Mouse (Mus musculus): ENCODE measurements around the gene Gphb5.
"Not testable (repeated sequence)": the region's sequence is repeated elsewhere in the genome, so short reads cannot be mapped to it uniquely, and the experiment has no call there.

The Gphb5 gene

DNA sequence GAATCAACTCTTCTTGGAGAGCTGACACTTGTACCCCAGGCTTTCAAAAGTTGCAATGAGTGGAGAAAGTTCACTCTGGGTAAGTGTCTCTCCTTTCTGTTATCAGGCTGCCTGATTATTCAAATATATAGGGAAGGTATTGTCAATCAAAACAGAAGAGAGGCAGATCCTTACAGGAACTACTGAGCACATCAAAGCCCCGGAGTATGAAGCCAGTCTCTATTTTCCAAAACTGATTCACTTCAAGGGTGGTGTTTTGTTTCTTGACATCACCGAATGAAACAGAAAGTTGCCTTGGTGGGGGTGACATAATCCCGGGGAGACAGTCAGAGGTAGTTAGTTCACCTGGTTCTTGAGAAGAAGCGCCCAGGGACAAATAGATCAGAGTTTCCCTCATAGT is at the start of gene Gphb5:
TSS of gene Gphb5 (minus strand) at position 101 of the 400 bp plus-strand sequence.
- DNase-seq = no peak

DNA sequence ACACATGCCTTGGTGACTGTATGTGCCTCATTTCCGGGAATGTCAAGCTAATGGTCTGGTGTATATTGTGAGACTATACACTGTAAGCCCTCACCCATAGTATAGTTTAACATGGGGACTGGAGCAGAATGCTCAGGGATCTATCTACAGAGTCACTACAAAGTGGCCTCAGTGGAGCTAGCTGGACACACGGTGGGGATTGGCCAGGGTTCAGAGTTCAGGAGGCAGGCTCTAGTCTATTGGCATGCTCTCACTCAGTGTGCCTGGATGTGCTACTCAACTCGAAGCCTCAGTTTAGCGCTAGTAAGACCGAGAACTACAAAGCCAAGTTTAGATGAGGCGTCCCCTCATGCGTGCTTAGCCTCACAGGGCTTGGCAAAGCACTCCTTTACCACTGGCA is 49.6 kb upstream of the Gphb5 start:
- DNase-seq = no peak

DNA sequence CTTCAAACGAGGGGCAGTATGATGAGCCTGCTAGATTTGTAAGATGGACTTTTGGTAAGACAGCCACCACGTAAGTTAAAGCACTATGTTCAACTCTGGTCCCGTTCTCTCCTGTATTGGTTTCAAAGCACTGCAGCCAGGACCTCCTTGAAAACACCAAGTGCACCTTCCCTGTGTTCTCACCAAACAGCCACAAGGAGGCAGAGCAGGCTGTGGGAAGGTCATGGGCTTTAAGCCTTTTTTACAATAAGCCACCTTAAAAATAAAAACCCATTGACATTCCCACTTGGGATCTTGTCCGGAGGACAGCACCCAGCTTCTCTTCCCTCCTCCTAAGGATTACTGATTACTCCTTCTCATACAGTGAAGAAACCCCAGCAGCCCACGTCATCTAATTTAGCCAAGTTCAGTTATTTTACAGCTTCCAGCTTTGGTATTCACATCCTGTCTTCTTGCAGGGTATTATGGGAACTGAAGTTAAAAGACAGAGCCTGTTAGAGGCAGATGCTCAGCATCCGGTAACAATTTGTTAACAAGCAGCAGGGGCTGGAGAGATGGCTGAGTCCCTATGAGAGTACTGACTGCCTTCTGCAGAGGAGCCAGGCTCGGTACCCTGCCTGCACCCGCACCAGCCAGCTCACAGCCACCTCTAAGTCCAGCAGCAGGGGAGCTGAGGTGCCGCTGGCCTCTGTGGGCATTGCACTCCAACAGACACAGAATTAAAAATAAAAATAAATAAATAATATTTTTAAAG is 47.6 kb upstream of the Gphb5 start:
- DNase-seq = peak; percentile 66 to 69

DNA sequence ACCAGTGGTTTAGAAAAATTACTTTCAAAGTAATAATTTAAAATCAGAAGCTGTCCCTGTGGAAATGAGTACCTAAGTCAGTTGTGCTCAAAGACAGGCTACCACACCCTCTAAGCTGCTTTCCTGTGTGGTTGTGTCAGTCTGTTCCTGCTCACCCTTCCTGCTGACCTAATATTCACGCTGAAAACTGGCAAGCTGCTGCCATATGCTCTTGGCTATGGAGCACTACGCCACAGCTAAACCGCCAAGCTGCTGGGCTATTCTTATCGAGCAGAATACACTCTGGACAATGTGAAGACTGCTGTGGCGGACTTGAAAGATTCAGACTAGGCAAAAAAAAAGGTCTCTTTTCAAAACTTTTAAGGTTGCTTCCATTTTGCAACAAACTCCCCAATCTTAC is 44.0 kb upstream of the Gphb5 start:
- peak; percentile 54 to 66 for DNase-seq

DNA sequence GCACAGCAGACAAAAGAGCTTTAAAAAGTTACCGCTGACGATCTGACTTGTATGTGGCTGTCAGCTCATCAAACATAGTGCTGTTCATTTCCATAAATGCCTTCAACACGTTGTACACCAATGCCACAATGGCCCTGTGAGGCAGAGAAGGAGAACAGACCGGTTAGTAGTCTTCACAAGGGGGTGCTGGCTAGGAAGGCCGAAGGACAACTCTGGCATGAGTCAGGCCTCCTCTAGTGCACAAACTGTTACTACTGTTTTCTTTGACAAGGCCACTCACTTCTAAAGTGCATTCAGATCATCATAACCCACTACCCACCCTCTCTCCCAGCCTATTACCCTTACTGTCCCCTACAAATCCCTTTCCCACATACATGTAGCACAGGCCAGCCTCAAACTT is 43.1 kb upstream of the Gphb5 start:
- no peak for DNase-seq

DNA sequence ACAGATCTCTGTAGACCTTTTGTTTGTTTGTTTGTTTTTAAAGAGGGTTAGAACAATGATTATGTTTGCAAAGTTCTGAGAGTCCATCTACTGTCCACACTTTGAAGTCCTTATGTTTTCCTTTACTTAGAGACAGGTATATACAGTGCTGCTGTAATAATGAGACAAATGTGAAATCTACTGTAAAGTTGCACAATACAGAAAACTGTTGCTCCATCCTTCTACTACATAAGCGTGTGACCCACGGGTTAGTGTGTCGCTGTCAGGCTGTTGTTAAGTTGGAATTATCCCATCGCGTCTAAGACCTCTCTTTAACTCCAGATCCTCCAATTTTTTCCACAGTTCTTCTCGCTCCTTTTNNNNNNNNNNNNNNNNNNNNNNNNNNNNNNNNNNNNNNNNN is 36.9 kb upstream of the Gphb5 start:
- DNase-seq = no peak

DNA sequence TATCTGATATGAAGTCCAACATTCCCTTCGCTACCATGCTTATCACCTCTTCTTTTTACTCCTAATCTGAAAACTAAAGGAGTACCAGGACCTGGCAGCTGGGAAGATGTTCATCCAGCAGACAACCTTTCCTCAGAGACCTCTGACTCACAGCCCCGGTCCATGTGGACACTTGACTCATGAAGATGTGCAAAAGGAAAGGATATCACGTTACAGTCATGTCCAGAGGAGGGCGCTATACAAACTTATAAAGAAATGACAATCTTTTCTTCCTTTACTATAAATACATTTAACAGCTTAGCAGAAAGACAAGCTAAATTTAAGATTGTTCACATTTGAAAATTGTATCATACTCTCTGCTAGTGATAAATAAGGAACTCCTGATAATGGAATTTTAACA is 36.4 kb upstream of the Gphb5 start:
- peak in 1 of 2 experiments; percentile 40 for DNase-seq

DNA sequence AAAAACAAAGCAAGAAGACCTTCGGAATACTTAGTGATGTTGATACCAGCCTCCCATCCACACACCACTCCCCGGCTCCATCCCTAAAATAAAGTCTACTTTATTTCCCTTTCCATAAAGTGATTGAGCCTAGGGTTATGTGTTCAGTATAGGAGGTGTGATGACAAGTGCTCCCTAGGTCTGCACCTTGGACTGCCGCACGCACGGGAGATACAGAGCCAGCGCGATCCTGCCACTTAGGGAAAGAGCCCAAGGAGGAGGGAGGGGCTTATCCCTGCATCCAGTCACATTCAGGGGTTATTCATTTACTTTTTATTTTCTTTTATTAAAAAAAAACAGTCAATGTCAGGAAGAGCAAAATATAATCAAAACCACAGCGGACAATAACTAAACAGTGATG is 34.0 kb upstream of the Gphb5 start:
- no peak for DNase-seq

DNA sequence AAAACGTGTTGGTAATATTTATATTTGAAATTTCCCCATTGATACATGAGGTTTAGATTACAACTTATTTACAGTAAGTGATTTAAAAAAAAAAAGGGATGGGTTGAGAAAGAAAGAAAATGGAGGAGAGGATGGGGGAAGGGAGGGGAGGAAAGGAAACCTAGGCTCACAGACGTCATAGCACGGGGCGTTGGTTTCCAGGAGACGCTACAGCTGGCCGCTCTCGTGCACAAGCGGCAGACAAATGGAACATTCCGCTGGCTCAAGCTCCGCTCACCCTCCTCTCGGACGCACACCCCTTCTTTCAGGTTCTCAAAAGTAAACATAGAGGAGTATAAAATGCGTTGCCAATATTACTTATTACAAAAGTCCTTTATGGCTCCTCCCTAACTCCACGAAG is 33.4 kb upstream of the Gphb5 start:
- no peak for DNase-seq

DNA sequence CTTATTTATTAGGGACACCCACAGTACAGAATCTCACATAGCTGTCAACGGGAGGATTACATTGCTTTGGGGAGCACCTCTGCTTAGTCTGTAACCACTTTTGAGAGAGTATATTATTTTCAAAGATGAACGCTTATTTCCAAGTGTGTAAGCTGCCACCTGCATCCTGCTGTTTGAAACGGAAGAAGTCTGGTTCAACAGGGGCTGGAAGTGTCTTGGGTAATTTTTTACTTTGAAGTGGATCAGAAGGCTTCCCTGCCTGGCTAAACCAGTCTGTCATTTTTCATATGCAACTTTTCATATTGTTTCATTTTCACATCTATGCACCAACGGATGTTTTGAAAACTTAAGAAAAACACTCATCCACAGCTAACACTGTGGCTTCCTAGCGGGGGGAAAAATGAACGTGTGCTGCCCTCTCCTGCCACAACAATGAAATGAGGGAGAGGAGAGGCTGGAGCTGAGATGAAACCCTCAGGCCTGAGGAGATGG is 32.9 kb upstream of the Gphb5 start:
- peak in 1 of 2 experiments; percentile 18 for DNase-seq

DNA sequence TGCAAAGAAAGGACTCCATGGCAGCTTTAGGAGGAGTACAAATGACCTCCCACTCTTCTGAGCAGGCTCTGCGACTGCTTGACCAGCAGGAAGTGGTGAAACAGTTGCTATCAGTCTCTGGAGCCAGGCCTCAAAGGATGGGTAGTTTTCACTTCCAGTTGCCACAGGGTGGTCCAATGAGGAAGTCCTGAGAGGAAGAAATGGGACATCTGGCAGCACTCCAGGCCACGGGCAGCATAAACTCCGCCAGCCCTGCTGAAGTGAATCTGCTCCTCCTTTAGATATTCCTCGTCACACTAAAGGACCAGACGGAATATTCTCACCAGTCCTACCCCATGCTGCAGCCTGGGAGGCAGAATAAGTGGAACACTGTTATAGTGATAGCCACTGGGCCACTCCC is 32.3 kb upstream of the Gphb5 start:
- peak; percentile 27 to 50 for DNase-seq

DNA sequence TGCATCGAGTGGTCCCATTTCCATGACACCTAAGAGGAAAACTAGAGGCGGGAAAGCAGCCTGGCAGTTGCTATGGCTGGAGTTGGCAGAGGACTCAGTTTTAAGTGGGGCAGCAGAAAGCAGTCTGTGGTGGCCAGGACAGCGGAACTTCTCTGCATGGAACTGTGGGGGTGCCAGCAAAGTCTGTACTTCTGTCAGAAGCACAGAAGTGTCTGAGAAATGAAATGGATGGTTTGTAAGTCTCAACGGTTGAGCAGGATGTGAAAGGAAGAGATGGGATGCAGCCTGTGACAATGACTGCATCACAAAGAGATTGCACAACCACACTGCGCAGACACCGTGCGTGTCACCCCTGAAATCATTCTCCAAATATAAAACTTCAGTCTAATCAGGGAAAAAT is 29.7 kb upstream of the Gphb5 start:
- no peak for DNase-seq

DNA sequence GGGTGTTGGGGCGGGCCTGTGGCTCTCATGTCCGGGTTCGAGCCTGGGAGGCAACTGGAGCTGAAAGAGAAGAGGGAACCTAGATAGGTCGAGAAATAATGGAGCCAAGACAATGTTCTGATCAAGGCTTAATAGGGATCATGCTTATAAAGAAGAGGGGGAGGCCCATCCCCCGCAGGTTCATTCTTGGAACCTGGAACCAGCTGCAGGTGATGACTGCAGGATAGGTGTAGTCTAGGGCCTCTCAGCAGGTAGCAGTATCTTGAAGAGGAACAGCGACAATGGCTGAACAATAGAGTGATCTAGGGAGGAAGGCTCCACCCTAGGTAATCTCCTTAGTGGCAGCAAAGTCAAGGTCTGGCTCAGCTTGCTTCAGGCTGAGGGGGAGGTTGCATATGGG is 15.8 kb upstream of the Gphb5 start:
- DNase-seq = not testable (repeated sequence)

DNA sequence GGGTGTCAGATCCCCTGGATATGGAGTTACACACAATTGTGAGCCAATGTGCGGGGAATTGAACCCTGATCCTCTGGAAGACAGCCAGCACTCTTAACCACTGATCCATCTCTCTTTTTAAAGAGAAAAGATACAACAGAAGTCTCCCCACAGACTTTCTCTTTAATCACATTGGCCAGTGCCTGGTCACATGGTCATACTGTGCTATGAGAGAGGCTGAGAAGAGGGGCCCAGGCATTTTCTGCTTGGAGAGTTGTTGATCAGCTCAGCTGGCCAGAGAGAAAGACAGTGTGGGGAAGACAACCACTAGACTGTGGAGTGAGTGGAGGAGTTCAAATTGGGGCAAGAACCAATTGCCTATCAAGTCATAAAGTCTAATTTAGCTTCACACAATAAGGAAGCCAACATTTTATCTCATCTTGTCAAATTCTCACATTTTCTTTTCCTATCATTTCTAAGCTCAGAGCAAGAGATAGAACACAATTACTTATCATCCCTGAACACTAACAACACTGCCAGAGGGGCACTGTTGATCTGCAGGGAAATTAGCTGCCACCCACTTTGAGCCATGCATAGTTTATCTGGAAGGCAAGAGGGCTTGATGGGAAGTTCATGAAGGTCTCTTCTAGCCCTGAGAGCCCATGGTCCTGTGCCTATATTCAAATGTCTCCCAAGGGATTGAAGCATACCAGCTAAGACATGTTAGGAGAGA is 13.3 kb upstream of the Gphb5 start:
- DNase-seq = no peak

DNA sequence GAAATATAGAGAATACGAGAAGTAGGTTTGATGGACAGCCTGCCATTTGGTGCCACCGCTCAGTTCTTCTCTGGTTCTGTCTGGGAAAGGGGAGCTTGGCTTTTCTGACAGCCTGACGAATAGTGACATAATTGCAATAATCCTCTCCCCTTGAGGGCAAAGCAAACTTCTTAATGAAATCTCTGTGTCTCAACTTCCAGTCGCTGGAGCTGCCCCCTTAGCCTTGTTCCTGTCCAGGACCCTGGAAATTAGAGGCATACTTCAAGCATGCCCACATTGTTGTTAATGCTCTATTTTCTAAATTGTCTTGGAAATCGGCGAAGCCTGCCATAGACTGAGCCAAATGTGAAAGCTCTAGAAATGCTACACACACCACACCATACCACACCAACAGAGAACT is 12.1 kb upstream of the Gphb5 start:
- DNase-seq = no peak

DNA sequence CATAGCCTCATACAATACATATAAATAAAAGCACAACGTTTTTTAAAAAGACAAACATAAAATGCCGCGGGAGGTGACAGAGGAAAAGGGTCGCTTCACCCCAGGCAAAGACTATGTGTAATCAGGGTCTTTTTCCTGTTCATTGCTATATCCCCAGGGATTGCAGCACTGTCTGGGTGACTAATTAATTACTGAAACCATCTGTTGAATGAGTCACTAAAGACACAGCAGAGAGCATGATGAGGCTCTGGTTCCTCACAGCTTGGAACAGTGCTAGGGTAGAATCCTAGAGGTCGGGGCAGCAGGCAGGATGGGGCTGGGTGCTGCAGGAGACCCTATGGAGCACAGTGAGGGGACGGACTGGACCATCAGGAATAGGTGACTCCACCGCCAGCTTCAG is 9.3 kb upstream of the Gphb5 start:
- DNase-seq = no peak

DNA sequence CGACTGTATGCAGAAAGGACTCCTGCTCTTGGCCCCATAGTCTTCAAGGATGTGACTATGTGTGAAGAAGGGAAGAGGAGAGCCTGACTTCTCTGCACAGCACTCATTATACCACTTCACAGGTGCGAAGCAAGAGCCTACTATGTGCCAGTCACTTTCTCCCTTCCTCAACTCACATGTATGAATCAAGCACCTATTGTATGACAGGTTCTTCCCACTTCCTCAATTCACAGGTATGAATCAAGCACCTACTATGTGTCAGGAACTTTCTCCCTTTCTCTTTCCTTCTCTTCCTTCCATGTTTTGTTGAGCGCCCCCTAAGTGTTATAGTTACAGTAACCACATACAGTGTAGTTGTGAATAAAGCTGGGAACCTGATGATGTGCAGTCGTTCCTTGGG is 8.2 kb upstream of the Gphb5 start:
- DNase-seq = no peak

DNA sequence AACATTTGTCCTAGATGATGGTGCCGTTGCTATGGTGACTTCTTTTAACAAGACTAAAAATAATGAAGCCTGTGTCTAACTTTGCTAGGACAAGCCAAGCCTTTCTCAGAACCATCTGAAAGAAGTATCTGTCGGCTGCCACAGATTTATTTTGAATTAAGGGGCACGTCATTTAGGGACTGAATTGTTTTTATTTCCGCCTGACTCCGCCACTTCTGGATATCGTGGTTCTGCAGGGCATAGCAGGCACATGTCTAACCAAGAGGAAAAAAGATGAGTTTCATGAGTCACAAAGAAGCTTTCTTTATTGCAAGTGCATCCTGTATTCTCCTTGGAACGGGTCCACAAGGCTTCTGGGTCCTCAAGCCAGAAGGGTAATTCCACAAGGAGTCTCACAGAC is 7.8 kb upstream of the Gphb5 start:
- no peak for DNase-seq

DNA sequence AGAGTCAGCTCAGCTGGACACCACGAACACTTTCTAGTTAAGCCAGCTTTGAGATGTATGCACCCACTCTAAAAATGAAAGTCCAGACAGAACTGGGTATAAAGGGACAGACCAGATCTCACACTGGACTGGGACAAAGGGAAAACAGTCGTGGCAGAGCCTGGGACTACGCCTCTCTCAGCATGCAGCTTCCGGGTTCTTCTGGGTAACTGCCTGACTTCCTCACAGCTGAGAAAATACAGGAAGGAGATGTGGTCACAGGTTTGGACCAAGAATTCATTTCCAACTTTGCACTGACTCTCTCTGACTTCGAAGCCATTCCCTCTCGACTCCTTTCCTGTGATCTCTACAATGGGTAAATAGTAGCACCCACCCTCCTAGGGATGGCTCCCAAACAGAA is 1.6 kb downstream of the Gphb5 start:
- DNase-seq = no peak

DNA sequence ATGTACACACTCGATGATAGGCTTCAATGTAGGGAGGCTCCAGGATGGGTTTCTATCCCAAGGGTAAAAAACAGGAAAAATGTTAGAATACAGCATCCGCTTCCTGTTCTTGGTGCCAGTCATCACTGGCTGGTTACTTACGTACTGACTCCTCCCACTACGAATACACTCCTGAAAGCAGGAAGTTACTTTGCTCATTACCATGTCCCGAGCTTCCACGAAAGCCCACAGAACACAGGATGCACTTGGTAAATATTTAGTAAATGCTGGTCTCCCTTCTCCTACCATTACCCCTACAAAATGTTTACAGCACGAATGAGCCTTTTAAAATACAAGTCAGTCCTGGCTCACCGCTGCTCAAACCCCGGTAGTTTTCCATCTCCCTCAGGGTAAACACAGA is 3.6 kb downstream of the Gphb5 start:
- DNase-seq = no peak

DNA sequence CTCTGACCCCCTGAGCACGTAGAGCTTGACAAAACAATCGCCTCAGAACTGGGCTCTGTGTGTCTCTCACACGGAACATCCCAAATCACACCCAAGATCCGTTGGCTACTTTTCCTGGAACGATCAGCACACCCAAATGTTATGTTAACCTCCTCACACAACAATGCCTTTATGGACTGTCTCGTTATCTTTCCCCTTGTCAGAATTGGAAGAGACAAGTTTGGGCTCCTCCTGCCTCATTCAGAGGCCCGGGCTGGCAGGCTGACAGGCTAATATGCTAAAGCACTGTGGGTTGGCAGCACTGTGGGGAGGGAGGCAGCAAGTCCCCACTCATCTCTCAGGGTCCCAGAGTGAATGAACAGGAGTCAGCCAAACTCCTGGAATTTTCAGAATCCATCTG is 19.5 kb downstream of the Gphb5 start:
- DNase-seq = no peak

DNA sequence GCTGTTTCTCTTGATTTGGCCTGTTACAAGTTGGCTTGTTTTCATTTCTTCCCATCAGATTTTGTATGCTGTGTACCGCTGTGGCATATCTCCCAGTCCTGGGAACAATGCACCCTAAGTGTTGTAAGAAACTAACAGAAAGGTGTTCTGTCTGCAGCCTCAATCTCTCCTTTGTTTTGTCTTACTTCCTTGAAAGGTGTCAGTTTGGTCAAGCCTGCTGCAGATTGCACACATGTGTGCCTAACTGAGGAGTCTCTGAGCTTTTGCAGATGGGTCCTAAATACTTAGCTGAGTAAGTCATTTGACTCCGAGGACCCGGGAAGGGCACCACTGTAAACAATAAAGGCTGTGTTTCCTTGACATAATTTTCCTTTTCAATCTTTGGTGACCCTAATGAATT is 20.0 kb downstream of the Gphb5 start:
- no peak for DNase-seq

DNA sequence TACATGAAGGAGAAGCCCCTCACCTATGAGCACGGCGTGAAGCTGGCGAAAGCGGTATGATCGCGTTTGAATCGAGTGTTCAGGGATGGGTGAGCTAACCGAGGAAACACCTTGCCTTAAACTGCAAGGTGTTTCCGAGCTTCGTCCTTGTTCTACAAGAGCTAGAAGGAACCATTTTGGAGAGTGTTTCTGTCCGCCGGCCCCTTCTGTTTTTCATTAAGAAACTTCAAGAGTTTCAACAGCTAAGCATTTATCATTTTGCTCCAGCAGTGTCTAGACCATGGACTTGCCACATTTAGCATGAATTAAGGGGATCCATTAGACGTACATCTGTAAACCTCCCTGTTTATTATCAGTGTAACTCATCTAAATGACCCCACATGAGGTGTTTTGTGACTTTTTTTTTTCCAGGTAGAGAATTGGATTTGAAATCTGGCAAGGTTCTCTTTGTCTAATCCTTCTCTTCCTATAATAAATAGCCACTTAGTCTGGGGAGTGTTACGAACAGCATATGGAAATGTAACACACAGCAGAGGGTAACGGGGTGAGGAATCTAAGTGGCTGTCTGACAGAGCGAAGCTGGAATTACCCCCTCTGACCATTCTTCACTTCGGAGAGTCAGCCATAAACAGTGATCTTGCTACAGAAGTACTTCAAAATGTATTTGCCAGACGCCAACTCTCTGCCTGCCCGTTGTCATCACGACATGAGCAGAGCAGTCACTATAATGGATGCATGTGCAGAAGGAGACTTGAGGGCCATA is 22.4 kb downstream of the Gphb5 start:
- DNase-seq = no peak

DNA sequence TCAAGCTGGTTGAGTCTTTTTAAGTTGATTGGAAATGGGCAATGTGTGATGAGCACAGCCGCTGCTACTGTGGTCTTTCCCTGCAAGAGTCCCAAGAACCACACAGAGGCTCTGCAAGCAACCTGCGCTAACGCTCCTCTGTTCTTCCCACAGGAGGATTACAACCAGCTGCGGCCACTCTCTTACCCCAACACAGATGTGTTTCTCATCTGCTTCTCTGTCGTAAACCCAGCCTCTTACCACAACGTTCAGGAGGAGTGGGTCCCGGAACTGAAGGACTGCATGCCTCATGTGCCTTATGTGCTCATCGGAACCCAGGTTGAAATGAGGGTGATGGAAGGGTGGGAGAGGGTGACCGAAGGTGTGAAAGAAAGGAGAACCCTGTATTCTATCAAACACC is 25.1 kb downstream of the Gphb5 start:
- no peak for DNase-seq
